Comparison of ENCODE assay signal across 12 mouse cellular contexts in genomic region chr13:80951327-80951726, GRCm38 (mm10).
A peak's percentile ranks its signal among the peaks of the same experiment; 100 is the strongest.
DNase-seq lines count a peak whose midpoint lies in the region; ATAC-seq lines count a peak whose summit lies in the region.
"Had no signal": no experiment of that assay in that cellular context is flagged by ENCODE, and none has a peak within 500 bp of the region (broad histone marks: within the 10 kb centered on the region; RNA-seq: fewer than 3 reads in every experiment).

No protein-coding gene starts in this region.

- no peak overlapping the region for H3K4me3 ChIP-seq in neural tube, embryonic 15.5 days (replicated peaks)
- H3K4me3 ChIP-seq in embryonic facial prominence, embryonic 10.5 days, result no peak overlapping the region
- H3K4me3 ChIP-seq: embryonic facial prominence, embryonic 12.5 days; limb, embryonic 12.5 days had no signal

- no peaks in the 10 kb centered on the region for H3K27me3 ChIP-seq in neural tube, embryonic 15.5 days (replicated peaks)
- H3K27me3 ChIP-seq in embryonic facial prominence, embryonic 10.5 days (replicated peaks; ENCODE audit: low read depth, poor library complexity, severe bottlenecking), result no peaks in the 10 kb centered on the region
- H3K27me3 ChIP-seq: embryonic facial prominence, embryonic 12.5 days; limb, embryonic 12.5 days had no signal

- no peak overlapping the region for H3K27ac ChIP-seq in neural tube, embryonic 15.5 days (replicated peaks)
- H3K27ac ChIP-seq in embryonic facial prominence, embryonic 10.5 days (replicated peaks), result no peak overlapping the region
- H3K27ac ChIP-seq: embryonic facial prominence, embryonic 12.5 days; limb, embryonic 12.5 days had no signal

- no peaks in the 10 kb centered on the region for H3K36me3 ChIP-seq in neural tube, embryonic 15.5 days
- no peaks in the 10 kb centered on the region for H3K36me3 ChIP-seq in embryonic facial prominence, embryonic 10.5 days (replicated peaks)
- H3K36me3 ChIP-seq: embryonic facial prominence, embryonic 12.5 days; limb, embryonic 12.5 days had no signal

- no peaks in the 10 kb centered on the region for H3K9me3 ChIP-seq in neural tube, embryonic 15.5 days (replicated peaks)
- H3K9me3 ChIP-seq in embryonic facial prominence, embryonic 10.5 days, result no peaks in the 10 kb centered on the region
- H3K9me3 ChIP-seq: embryonic facial prominence, embryonic 12.5 days; limb, embryonic 12.5 days had no signal

- WGBS in neural tube, embryonic 15.5 days, result 83% methylated on average over 3 of the region's 3 CpGs
- WGBS in embryonic facial prominence, embryonic 10.5 days, result 89% methylated on average over 3 of the region's 3 CpGs

- H3K4me1 ChIP-seq in neural tube, embryonic 15.5 days, result no peaks in the 10 kb centered on the region
- peaks cover 6% of the 10 kb centered on the region for H3K4me1 ChIP-seq in embryonic facial prominence, embryonic 10.5 days
- H3K4me1 ChIP-seq: embryonic facial prominence, embryonic 12.5 days had no signal

- DNase-seq in adrenal gland, adult 8-10 months, result peak; percentile 59
- DNase-seq in adrenal gland, postnatal 4 days (ENCODE audit: low spot score in 2 of 2), result no peak
- DNase-seq in 3134 (ENCODE audit: extremely low read depth, insufficient read length, low spot score), result peak; percentile 76
- peak; percentile 75 for DNase-seq in gastrocnemius, adult 18-20 months (ENCODE audit: low spot score)
- peak; percentile 31 to 67 for DNase-seq in kidney, postnatal 25 days
- no peak for DNase-seq in left cerebral cortex, adult 8-10 months (ENCODE audit: low spot score in 2 of 2)
- DNase-seq in embryonic facial prominence, embryonic 10.5 days (ENCODE audit: low spot score), result no peak
- DNase-seq: retina, postnatal 1 day had no signal

- H3K4me2 ChIP-seq in neural tube, embryonic 15.5 days, result no peak overlapping the region
- H3K4me2 ChIP-seq: embryonic facial prominence, embryonic 12.5 days; limb, embryonic 12.5 days; midbrain, embryonic 11.5 days had no signal

- no peak for ATAC-seq in neural tube, embryonic 15.5 days (ENCODE audit: low FRiP score)

- H3K9ac ChIP-seq in neural tube, embryonic 15.5 days (replicated peaks), result no peak overlapping the region
- H3K9ac ChIP-seq: embryonic facial prominence, embryonic 12.5 days; limb, embryonic 12.5 days had no signal

Comparison
In these comparisons a context has a peak if more than half of its experiments do, and no peak if none do; other contexts are left out.
1. DNase-seq: peak in adrenal gland, adult 8-10 months (single experiment), 3134 (single experiment), gastrocnemius, adult 18-20 months (single experiment) and kidney, postnatal 25 days (2 of 2); none in adrenal gland, postnatal 4 days (0 of 2), left cerebral cortex, adult 8-10 months (0 of 2) and embryonic facial prominence, embryonic 10.5 days (single experiment).